Mouse (Mus musculus): ENCODE measurements around the gene Dzip1l. TPM values are rescaled to one million over a fixed set of nuclear protein-coding genes. Genes with fewer than 3 reads are reported as not detected.

The Dzip1l gene
- polyA plus RNA-seq, 1 experiment from 2014 or later = 0.71 TPM

DNA sequence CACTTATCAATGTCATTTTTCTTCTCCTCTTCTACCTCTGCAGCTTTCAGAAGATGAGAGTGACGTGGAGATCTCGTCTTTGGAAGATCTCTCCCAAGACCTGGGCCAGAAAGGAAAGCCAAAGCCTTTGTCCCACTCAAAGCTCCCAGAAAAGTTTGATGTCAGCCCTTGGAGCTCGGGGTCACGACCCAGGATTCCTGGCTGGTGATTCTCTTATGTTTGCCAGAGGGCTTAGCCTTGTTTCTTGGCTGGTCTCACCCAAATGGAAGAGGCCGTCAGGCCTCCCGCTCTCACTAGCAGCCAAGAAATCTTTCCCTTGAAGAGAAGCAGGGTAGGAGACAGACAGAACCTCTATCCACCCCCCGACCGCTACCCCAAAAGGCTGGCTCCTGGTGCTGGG is 38.3 kb downstream of the Dzip1l start:
- no peaks in the 10 kb centered on the region for H3K36me3 ChIP-seq (ENCODE audit: control insufficient read depth, insufficient read depth)

DNA sequence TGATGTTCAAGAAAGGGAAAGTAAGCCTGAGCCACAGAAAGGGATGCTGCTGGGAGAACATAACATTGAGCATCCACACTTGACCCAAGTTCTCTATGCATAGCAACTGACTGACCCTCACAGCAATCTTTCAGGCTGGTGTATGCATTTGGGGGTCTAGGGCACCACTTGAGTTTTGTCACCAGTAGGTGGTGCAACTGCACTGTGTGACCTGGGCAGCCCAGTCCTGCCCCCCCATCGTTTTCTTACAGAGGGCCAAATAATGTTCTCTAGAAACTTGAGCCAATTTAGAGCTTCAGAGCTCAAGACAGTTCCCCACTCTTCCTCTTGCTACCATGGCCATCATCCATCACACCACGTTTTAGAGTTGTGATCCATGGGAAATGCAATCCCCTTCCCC is 42.3 kb downstream of the Dzip1l start:
- 24% methylated on average over 2 of the region's 2 CpGs for WGBS (ENCODE audit: insufficient replicate concordance)
- Histone ChIP-seq H3K4me1 (ENCODE audit: control insufficient read depth, low read depth, low read length) (no peaks in the 10 kb centered on the region), H3K36me3 (ENCODE audit: control insufficient read depth, insufficient read depth) (no peaks in the 10 kb centered on the region), H3K9ac (ENCODE audit: low read depth, low read length) (no peak overlapping the region), H3K27ac (ENCODE audit: low read length) (no peak overlapping the region), H3K9me3 (replicated peaks; ENCODE audit: control insufficient read depth, low read length) (no peaks in the 10 kb centered on the region), H3K4me3 (ENCODE audit: low read depth, low read length) (no peak overlapping the region), H3K27me3 (ENCODE audit: control insufficient read depth, insufficient read depth, low read depth, low read length) (no peaks in the 10 kb centered on the region), H3K4me2 (ENCODE audit: low read depth, low read length) (no peak overlapping the region)
- no peak for ATAC-seq (ENCODE audit: low read depth)

More for the DNA sequence above, 38.3 kb downstream of the Dzip1l start:
- WGBS (ENCODE audit: insufficient replicate concordance) = 69% methylated on average over 8 of the region's 8 CpGs
- no peak overlapping the region for H3K4me3 ChIP-seq (ENCODE audit: low read depth, low read length)
- no peak overlapping the region for H3K9ac ChIP-seq (ENCODE audit: low read depth, low read length)
- no peak for ATAC-seq (ENCODE audit: low read depth)
- H3K27me3 ChIP-seq (ENCODE audit: control insufficient read depth, insufficient read depth, low read depth, low read length) = no peaks in the 10 kb centered on the region
- no peaks in the 10 kb centered on the region for H3K9me3 ChIP-seq (replicated peaks; ENCODE audit: control insufficient read depth, low read length)
- no peaks in the 10 kb centered on the region for H3K4me1 ChIP-seq (ENCODE audit: control insufficient read depth, low read depth, low read length)
- no peak overlapping the region for H3K27ac ChIP-seq (ENCODE audit: low read length)
- no peak overlapping the region for H3K4me2 ChIP-seq (ENCODE audit: low read depth, low read length)

DNA sequence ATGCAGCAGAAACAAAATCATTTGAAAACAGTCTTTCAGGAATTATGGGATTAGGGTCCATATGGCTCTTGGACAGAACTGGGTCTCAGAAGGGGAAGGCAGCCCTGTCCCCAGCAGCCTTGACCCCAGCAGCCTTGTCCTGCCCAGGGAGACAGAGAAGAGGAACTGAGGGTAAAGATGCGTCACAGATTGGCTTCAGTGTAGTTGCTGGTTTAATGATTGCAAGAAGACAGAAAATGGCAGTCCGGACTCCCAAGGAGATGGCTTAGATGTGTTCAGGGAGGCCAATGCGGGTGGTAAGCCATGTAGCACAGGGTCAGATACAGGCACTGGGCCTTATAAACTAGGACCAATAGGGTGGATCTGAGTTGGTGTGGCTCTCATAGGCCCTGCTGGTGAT is 46.4 kb downstream of the Dzip1l start:
- H3K9me3 ChIP-seq (replicated peaks; ENCODE audit: control insufficient read depth, low read length) = no peaks in the 10 kb centered on the region
- no peak overlapping the region for H3K4me2 ChIP-seq (ENCODE audit: low read depth, low read length)
- no peak overlapping the region for H3K9ac ChIP-seq (ENCODE audit: low read depth, low read length)
- no peaks in the 10 kb centered on the region for H3K4me1 ChIP-seq (ENCODE audit: control insufficient read depth, low read depth, low read length)
- no peak overlapping the region for H3K27ac ChIP-seq (ENCODE audit: low read length)
- no peaks in the 10 kb centered on the region for H3K36me3 ChIP-seq (ENCODE audit: control insufficient read depth, insufficient read depth)
- no peaks in the 10 kb centered on the region for H3K27me3 ChIP-seq (ENCODE audit: control insufficient read depth, insufficient read depth, low read depth, low read length)
- no peak overlapping the region for H3K4me3 ChIP-seq (ENCODE audit: low read depth, low read length)
- 71% methylated on average over 3 of the region's 3 CpGs for WGBS (ENCODE audit: insufficient replicate concordance)
- ATAC-seq (ENCODE audit: low read depth) = no peak

DNA sequence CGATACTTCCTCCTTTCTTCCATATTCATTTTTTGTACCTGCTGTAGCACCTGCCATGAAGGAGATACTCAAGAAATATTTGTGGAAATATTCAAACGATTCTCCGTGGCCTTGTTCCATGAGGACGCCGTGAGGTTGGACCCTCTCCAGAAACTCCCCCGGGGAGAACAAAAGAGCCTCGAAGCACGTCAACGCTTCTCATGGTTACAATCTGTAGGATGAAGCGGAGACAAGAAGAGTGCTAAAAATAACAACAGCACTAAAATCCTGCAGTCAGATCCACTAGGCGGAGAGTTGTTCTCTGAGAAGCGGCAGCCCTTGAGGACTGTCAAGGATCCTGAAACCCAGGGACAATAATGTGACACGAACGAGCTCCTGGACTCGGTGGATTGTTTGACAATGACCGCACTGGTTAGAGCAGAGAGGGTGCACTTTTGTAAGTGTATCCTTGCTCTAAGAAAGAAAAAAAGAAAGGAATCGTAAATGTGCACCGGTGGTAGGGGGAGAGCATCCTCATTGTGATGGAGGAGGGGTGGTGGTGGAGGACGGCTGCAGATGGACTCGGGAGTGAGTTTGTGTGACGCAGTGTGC is 52.8 kb downstream of the Dzip1l start:
- H3K4me2 ChIP-seq (ENCODE audit: low read depth, low read length) = no peak overlapping the region
- no peaks in the 10 kb centered on the region for H3K36me3 ChIP-seq (ENCODE audit: control insufficient read depth, insufficient read depth)
- H3K27ac ChIP-seq (ENCODE audit: low read length) = no peak overlapping the region
- no peak for ATAC-seq (ENCODE audit: low read depth)
- no peak overlapping the region for H3K4me3 ChIP-seq (ENCODE audit: low read depth, low read length)
- no peaks in the 10 kb centered on the region for H3K27me3 ChIP-seq (ENCODE audit: control insufficient read depth, insufficient read depth, low read depth, low read length)
- no peak overlapping the region for H3K9ac ChIP-seq (ENCODE audit: low read depth, low read length)
- 76% methylated on average over 21 of the region's 21 CpGs for WGBS (ENCODE audit: insufficient replicate concordance)
- H3K4me1 ChIP-seq (ENCODE audit: control insufficient read depth, low read depth, low read length) = no peaks in the 10 kb centered on the region
- no peaks in the 10 kb centered on the region for H3K9me3 ChIP-seq (replicated peaks; ENCODE audit: control insufficient read depth, low read length)

DNA sequence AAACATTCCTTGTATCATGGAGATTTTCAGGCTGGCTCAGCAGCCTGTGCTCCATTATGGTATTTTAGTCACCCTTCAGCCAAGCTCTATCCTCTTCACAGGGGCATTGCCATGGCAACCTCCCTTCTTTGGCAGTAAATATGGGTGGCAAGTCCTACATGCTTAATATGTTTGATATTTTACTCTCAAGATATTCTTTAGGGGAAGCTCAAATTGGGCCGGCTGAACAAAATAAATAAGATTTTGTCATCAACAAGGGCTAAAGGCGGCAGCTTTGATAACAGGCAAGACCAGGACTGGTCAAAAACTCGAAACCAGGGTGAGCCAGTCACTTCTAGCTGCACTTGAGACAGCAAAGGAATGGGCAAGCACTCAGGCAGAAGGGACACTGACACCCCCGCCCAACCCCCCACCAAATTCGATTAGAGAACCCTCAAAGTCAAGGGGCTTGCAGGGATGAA is 55.8 kb downstream of the Dzip1l start:
- no peak overlapping the region for H3K9ac ChIP-seq (ENCODE audit: low read depth, low read length)
- WGBS (ENCODE audit: insufficient replicate concordance) = 49% methylated on average over 5 of the region's 5 CpGs
- no peak for ATAC-seq (ENCODE audit: low read depth)
- H3K4me1 ChIP-seq (ENCODE audit: control insufficient read depth, low read depth, low read length) = no peaks in the 10 kb centered on the region
- no peak overlapping the region for H3K4me2 ChIP-seq (ENCODE audit: low read depth, low read length)
- H3K27ac ChIP-seq (ENCODE audit: low read length) = no peak overlapping the region
- H3K4me3 ChIP-seq (ENCODE audit: low read depth, low read length) = no peak overlapping the region
- no peaks in the 10 kb centered on the region for H3K36me3 ChIP-seq (ENCODE audit: control insufficient read depth, insufficient read depth)
- H3K27me3 ChIP-seq (ENCODE audit: control insufficient read depth, insufficient read depth, low read depth, low read length) = no peaks in the 10 kb centered on the region
- no peaks in the 10 kb centered on the region for H3K9me3 ChIP-seq (replicated peaks; ENCODE audit: control insufficient read depth, low read length)

DNA sequence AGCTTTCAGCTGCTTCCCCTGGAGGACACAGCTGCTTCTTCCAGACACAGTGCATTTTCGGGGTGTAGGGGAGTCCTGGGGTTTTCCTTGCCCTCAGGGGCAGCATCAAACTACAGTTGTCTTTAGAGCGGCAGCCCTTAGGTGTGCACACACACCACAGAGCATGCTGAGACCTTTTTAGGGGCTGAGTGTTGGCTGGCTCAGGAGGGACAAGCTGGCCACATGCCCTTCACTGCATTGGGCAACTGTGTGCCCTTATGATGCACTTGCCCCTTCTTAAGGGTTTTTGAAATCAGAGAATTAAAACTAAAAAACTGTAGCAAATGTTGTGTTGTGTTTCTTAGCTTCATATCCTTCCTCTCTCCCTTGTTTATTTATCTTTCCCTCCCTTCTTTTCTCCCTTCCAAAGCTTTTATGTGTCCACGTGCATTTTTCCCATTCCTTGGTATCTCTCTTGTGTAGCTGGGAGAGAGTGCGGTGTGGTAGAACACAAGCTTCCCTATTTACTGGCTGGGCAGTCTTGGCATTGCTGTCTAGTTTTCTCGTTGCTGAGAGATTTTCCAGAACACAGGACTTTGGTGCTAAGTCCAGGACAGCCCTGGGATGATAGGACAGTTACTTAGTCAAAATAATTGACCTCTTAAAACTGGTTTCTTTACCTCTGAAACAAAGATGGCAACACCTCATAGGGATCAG is 56.4 kb downstream of the Dzip1l start:
- Histone ChIP-seq H3K9me3 (replicated peaks; ENCODE audit: control insufficient read depth, low read length) (no peaks in the 10 kb centered on the region), H3K27me3 (ENCODE audit: control insufficient read depth, insufficient read depth, low read depth, low read length) (no peaks in the 10 kb centered on the region), H3K36me3 (ENCODE audit: control insufficient read depth, insufficient read depth) (no peaks in the 10 kb centered on the region), H3K4me3 (ENCODE audit: low read depth, low read length) (no peak overlapping the region), H3K4me2 (ENCODE audit: low read depth, low read length) (no peak overlapping the region), H3K27ac (ENCODE audit: low read length) (no peak overlapping the region), H3K4me1 (ENCODE audit: control insufficient read depth, low read depth, low read length) (no peaks in the 10 kb centered on the region), H3K9ac (ENCODE audit: low read depth, low read length) (no peak overlapping the region)
- 46% methylated on average over 5 of the region's 5 CpGs for WGBS (ENCODE audit: insufficient replicate concordance)
- no peak for ATAC-seq (ENCODE audit: low read depth)

DNA sequence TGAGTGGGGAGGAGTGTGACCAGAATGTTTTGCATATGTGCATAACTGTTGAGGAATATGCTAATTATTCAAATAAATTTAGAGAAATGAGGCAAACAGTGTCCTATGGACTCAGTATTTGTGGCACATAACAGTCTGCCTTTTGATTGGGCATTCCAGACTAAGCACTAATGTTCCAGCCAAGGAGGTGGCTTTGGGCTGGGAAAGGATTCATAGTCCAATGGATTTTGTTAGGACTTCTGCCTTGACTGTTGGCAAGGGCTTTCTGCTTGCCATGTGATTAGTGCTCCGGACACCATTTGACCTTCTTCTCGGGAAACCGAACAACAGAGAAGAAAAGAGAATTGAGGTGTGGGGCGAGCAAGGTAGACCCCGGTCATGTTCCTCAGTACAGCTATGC is 60.5 kb downstream of the Dzip1l start:
- WGBS (ENCODE audit: insufficient replicate concordance) = 70% methylated on average over 5 of the region's 5 CpGs
- Histone ChIP-seq H3K4me1 (ENCODE audit: control insufficient read depth, low read depth, low read length) (no peaks in the 10 kb centered on the region), H3K27me3 (ENCODE audit: control insufficient read depth, insufficient read depth, low read depth, low read length) (no peaks in the 10 kb centered on the region), H3K9me3 (replicated peaks; ENCODE audit: control insufficient read depth, low read length) (no peaks in the 10 kb centered on the region), H3K9ac (ENCODE audit: low read depth, low read length) (no peak overlapping the region), H3K36me3 (ENCODE audit: control insufficient read depth, insufficient read depth) (no peaks in the 10 kb centered on the region), H3K27ac (ENCODE audit: low read length) (no peak overlapping the region), H3K4me3 (ENCODE audit: low read depth, low read length) (no peak overlapping the region), H3K4me2 (ENCODE audit: low read depth, low read length) (no peak overlapping the region)
- no peak for ATAC-seq (ENCODE audit: low read depth)

DNA sequence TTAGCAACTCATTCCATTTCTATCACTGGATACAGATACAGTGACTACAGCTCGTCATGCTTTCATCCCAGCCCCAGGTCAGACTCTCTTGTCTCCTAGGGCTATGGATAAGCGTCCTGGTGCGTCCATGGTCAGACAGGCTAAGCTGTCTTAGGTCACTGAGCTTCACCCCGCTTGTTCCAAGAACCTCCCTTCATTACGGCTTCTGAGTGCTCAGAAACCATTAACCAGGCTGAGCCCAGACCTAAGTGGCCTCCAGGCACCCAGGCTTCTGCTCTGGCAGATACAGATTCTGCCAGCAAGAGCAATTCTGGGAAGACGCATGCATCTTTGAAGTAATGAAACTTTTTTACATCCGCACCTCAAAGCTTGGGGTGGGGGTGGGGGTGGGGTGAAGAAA is 61.1 kb downstream of the Dzip1l start:
- no peak overlapping the region for H3K27ac ChIP-seq (ENCODE audit: low read length)
- ATAC-seq (ENCODE audit: low read depth) = no peak
- WGBS (ENCODE audit: insufficient replicate concordance) = 66% methylated on average over 7 of the region's 7 CpGs
- H3K4me1 ChIP-seq (ENCODE audit: control insufficient read depth, low read depth, low read length) = no peaks in the 10 kb centered on the region
- no peak overlapping the region for H3K4me3 ChIP-seq (ENCODE audit: low read depth, low read length)
- no peak overlapping the region for H3K9ac ChIP-seq (ENCODE audit: low read depth, low read length)
- no peaks in the 10 kb centered on the region for H3K9me3 ChIP-seq (replicated peaks; ENCODE audit: control insufficient read depth, low read length)
- no peaks in the 10 kb centered on the region for H3K27me3 ChIP-seq (ENCODE audit: control insufficient read depth, insufficient read depth, low read depth, low read length)
- no peak overlapping the region for H3K4me2 ChIP-seq (ENCODE audit: low read depth, low read length)
- no peaks in the 10 kb centered on the region for H3K36me3 ChIP-seq (ENCODE audit: control insufficient read depth, insufficient read depth)

DNA sequence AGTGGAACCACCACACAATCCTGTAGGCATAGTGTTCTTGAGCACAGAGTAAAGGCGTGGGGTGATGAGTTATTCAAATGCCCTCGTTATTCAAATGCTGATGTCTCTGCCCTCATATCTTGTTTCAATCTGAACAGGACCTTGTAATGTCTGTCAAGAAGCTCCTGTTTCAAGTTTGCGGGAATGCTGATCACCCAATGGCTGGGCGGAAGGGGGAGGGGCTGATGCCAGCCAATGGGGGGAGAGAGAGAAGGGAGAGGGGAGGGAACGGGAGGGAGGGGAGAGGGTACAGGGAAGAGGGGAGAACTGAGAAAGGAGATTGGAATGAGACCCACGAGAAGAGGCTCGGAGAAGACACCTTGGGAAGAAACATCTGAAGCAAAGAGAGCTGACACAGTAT is 65.7 kb downstream of the Dzip1l start:
- no peaks in the 10 kb centered on the region for H3K4me1 ChIP-seq (ENCODE audit: control insufficient read depth, low read depth, low read length)
- no peak overlapping the region for H3K27ac ChIP-seq (ENCODE audit: low read length)
- no peaks in the 10 kb centered on the region for H3K36me3 ChIP-seq (ENCODE audit: control insufficient read depth, insufficient read depth)
- no peak overlapping the region for H3K4me3 ChIP-seq (ENCODE audit: low read depth, low read length)
- no peak overlapping the region for H3K4me2 ChIP-seq (ENCODE audit: low read depth, low read length)
- WGBS (ENCODE audit: insufficient replicate concordance) = 45% methylated on average over 7 of the region's 7 CpGs
- no peak overlapping the region for H3K9ac ChIP-seq (ENCODE audit: low read depth, low read length)
- H3K27me3 ChIP-seq (ENCODE audit: control insufficient read depth, insufficient read depth, low read depth, low read length) = no peaks in the 10 kb centered on the region
- ATAC-seq (ENCODE audit: low read depth) = no peak
- no peaks in the 10 kb centered on the region for H3K9me3 ChIP-seq (replicated peaks; ENCODE audit: control insufficient read depth, low read length)
